Mouse (Mus musculus) forebrain, embryonic 13.5 days (tissue): ENCODE data around the gene Evpl. TPM values are rescaled to one million over a fixed set of nuclear protein-coding genes. Genes with fewer than 3 reads are reported as not detected.

Experiments
- ATAC-seq: fragments of 200-750 bp; cut with Nextera tagmentation; 2 replicates; pipeline ENCODE4 v1.8.0; 2017
- H3K27ac ChIP-seq: fragments of 300-500 bp; sonication (generic); 2 replicates; pipeline ENCODE4 v1.5.1; 2015; ENCODE audit warnings: inconsistent platforms, mild to moderate bottlenecking, moderate library complexity
- H3K27me3 ChIP-seq: fragments of 300-500 bp; sonication (generic); 2 replicates; pipeline ENCODE4 v1.6.1; 2015; ENCODE audit warnings: mild to moderate bottlenecking, inconsistent platforms
- H3K36me3 ChIP-seq: fragments of 300-500 bp; sonication (generic); 2 replicates; pipeline ENCODE4 v1.6.1; 2015; ENCODE audit warnings: mild to moderate bottlenecking, inconsistent platforms; ENCODE audit not compliant: poor library complexity, severe bottlenecking
- H3K4me1 ChIP-seq: fragments of 300-500 bp; sonication (generic); 2 replicates; pipeline ENCODE4 v1.6.1; 2015; ENCODE audit warnings: inconsistent platforms
- H3K4me2 ChIP-seq: fragments of 300-500 bp; sonication (generic); 2 replicates; pipeline ENCODE4 v1.6.1; 2015; ENCODE audit warnings: inconsistent platforms, mild to moderate bottlenecking, moderate library complexity
- H3K4me3 ChIP-seq: fragments of 300-500 bp; sonication (generic); 2 replicates; pipeline ENCODE4 v1.5.1; 2015; ENCODE audit warnings: mild to moderate bottlenecking, inconsistent platforms
- H3K9ac ChIP-seq: fragments of 300-500 bp; sonication (generic); 2 replicates; pipeline ENCODE4 v1.6.1; 2015; ENCODE audit warnings: mild to moderate bottlenecking, inconsistent platforms
- H3K9me3 ChIP-seq: fragments of 300-500 bp; sonication (generic); replicated peaks from 2 replicates; pipeline ENCODE4 v1.6.1; 2016; ENCODE audit warnings: inconsistent platforms
- WGBS: fragments of 180-500 bp; shearing (Covaris S2); methylation state at CpG from one replicate; pipeline ENCODE4 v1.1.7; 2015; 5-methylcytosine and 5-hydroxymethylcytosine counted together
- polyA plus RNA-seq: library from polyadenylated mRNA; unstranded; fragments of >200 nt; fragmentation: Nextera tagmentation; extraction: Ambion mirVana; gene quantifications from 2 replicates; pipeline ENCODE4 v1.2.1, GENCODE M21; 2015

Gene Evpl
- polyA plus RNA-seq, 1 experiment from 2014 or later = 0.12 TPM

- Histone ChIP-seq H3K4me2 (peak overlapping the region; percentile 94), H3K4me1 (peaks cover 39% of the 10 kb centered on the region), H3K27me3 (0 out of 2 replicates have a peak, but pooled peaks cover 3% of the 10 kb centered on the region), H3K9ac (peak overlapping the region; percentile 92), H3K4me3 (peak overlapping the region; percentile 91), H3K27ac (no peak overlapping the region), H3K9me3 (no peaks in the 10 kb centered on the region), H3K36me3 (peaks cover 38% of the 10 kb centered on the region)
- 63% methylated on average over 12 of the region's 12 CpGs for WGBS
- no peak for ATAC-seq
These were observed 35.0 kb upstream of the Evpl start for GRCm38 (mm10) chr11:116272589-116273468.

- no peaks in the 10 kb centered on the region for H3K9me3 ChIP-seq
- peaks cover 69% of the 10 kb centered on the region for H3K36me3 ChIP-seq
- H3K4me2 ChIP-seq = no peak overlapping the region
- H3K4me3 ChIP-seq = no peak overlapping the region
- H3K27ac ChIP-seq = no peak overlapping the region; the same call in 1 of the 2 replicates
- no peaks in the 10 kb centered on the region for H3K27me3 ChIP-seq
- no peak for ATAC-seq
- WGBS = 88% methylated on average over 8 of the region's 8 CpGs
- no peak overlapping the region for H3K9ac ChIP-seq
- H3K4me1 ChIP-seq = peaks cover 34% of the 10 kb centered on the region
These were observed 31.7 kb upstream of the Evpl start for GRCm38 (mm10) chr11:116269560-116269959.

GRCm38 (mm10) chr11:116268313-116268712 lies 30.4 kb upstream of the Evpl start:
- no peaks in the 10 kb centered on the region for H3K27me3 ChIP-seq
- no peak overlapping the region for H3K4me3 ChIP-seq
- ATAC-seq = no peak
- peaks cover 82% of the 10 kb centered on the region for H3K36me3 ChIP-seq
- H3K4me1 ChIP-seq = peaks cover 30% of the 10 kb centered on the region
- 97% methylated on average over 6 of the region's 6 CpGs for WGBS
- H3K9me3 ChIP-seq = no peaks in the 10 kb centered on the region
- no peak overlapping the region for H3K9ac ChIP-seq
- no peak overlapping the region for H3K27ac ChIP-seq
- H3K4me2 ChIP-seq = no peak overlapping the region

- peaks cover 24% of the 10 kb centered on the region for H3K4me1 ChIP-seq
- WGBS = 84% methylated on average over 8 of the region's 8 CpGs
- no peaks in the 10 kb centered on the region for H3K9me3 ChIP-seq
- H3K36me3 ChIP-seq = peaks cover 88% of the 10 kb centered on the region
- H3K9ac ChIP-seq = no peak overlapping the region
- no peak overlapping the region for H3K4me3 ChIP-seq
- no peak overlapping the region for H3K27ac ChIP-seq
- H3K27me3 ChIP-seq = no peaks in the 10 kb centered on the region
- ATAC-seq = no peak
- H3K4me2 ChIP-seq = no peak overlapping the region
These were observed 29.8 kb upstream of the Evpl start for GRCm38 (mm10) chr11:116267637-116268036.

- Histone ChIP-seq H3K36me3 (peaks cover 93% of the 10 kb centered on the region), H3K9me3 (no peaks in the 10 kb centered on the region), H3K4me2 (no peak overlapping the region), H3K27me3 (no peaks in the 10 kb centered on the region), H3K9ac (no peak overlapping the region), H3K4me1 (peaks cover 9% of the 10 kb centered on the region; the same call in 1 of the 2 replicates), H3K27ac (no peak overlapping the region), H3K4me3 (no peak overlapping the region)
- ATAC-seq = no peak
- WGBS = 96% methylated on average over 4 of the region's 4 CpGs
These were observed 28.0 kb upstream of the Evpl start for GRCm38 (mm10) chr11:116265850-116266249.

- peaks cover 9% of the 10 kb centered on the region; the same call in 1 of the 2 replicates for H3K4me1 ChIP-seq
- H3K27me3 ChIP-seq = no peaks in the 10 kb centered on the region
- no peak for ATAC-seq
- H3K9me3 ChIP-seq = no peaks in the 10 kb centered on the region
- no peak overlapping the region for H3K9ac ChIP-seq
- no peak overlapping the region for H3K4me3 ChIP-seq
- H3K4me2 ChIP-seq = no peak overlapping the region
- H3K27ac ChIP-seq = no peak overlapping the region
- WGBS = 85% methylated on average over 11 of the region's 11 CpGs
- H3K36me3 ChIP-seq = peaks cover 93% of the 10 kb centered on the region
These were observed 27.5 kb upstream of the Evpl start for GRCm38 (mm10) chr11:116265352-116265751.

- H3K27me3 ChIP-seq = no peaks in the 10 kb centered on the region
- H3K4me2 ChIP-seq = no peak overlapping the region
- peaks cover 95% of the 10 kb centered on the region for H3K36me3 ChIP-seq
- no peak overlapping the region for H3K27ac ChIP-seq
- H3K9me3 ChIP-seq = no peaks in the 10 kb centered on the region
- 94% methylated on average over 7 of the region's 7 CpGs for WGBS
- no peaks in the 10 kb centered on the region for H3K4me1 ChIP-seq
- H3K9ac ChIP-seq = no peak overlapping the region
- no peak overlapping the region for H3K4me3 ChIP-seq
- ATAC-seq = no peak
These were observed 22.4 kb upstream of the Evpl start for GRCm38 (mm10) chr11:116260259-116260658.

GRCm38 (mm10) chr11:116259461-116259860 lies 21.6 kb upstream of the Evpl start:
- Histone ChIP-seq H3K4me2 (no peak overlapping the region), H3K27ac (no peak overlapping the region), H3K36me3 (peaks cover 96% of the 10 kb centered on the region), H3K4me1 (no peaks in the 10 kb centered on the region), H3K27me3 (no peaks in the 10 kb centered on the region), H3K9me3 (no peaks in the 10 kb centered on the region), H3K9ac (no peak overlapping the region), H3K4me3 (no peak overlapping the region)
- no peak for ATAC-seq
- 95% methylated on average over 8 of the region's 8 CpGs for WGBS

GRCm38 (mm10) chr11:116255982-116256675 lies 18.3 kb upstream of the Evpl start:
- no peak overlapping the region for H3K9ac ChIP-seq
- no peak for ATAC-seq
- H3K4me2 ChIP-seq = no peak overlapping the region
- H3K27ac ChIP-seq = no peak overlapping the region
- WGBS = 91% methylated on average over 9 of the region's 9 CpGs
- H3K27me3 ChIP-seq = no peaks in the 10 kb centered on the region
- H3K36me3 ChIP-seq = peaks cover 96% of the 10 kb centered on the region
- no peaks in the 10 kb centered on the region for H3K4me1 ChIP-seq
- no peak overlapping the region for H3K4me3 ChIP-seq
- no peaks in the 10 kb centered on the region for H3K9me3 ChIP-seq

GRCm38 (mm10) chr11:116255090-116255981 lies 17.5 kb upstream of the Evpl start:
- Histone ChIP-seq H3K4me1 (no peaks in the 10 kb centered on the region), H3K9me3 (no peaks in the 10 kb centered on the region), H3K9ac (no peak overlapping the region), H3K27me3 (no peaks in the 10 kb centered on the region), H3K4me2 (no peak overlapping the region), H3K4me3 (no peak overlapping the region), H3K27ac (no peak overlapping the region), H3K36me3 (peaks cover 96% of the 10 kb centered on the region)
- no peak for ATAC-seq
- 88% methylated on average over 22 of the region's 22 CpGs for WGBS

- ATAC-seq = no peak
- Histone ChIP-seq H3K9me3 (no peaks in the 10 kb centered on the region), H3K4me2 (no peak overlapping the region), H3K9ac (no peak overlapping the region), H3K4me3 (no peak overlapping the region), H3K4me1 (no peaks in the 10 kb centered on the region), H3K36me3 (peaks cover 96% of the 10 kb centered on the region), H3K27me3 (no peaks in the 10 kb centered on the region), H3K27ac (no peak overlapping the region)
- WGBS = 90% methylated on average over 9 of the region's 9 CpGs
These were observed 16.8 kb upstream of the Evpl start for GRCm38 (mm10) chr11:116254627-116255026.
